Mouse (Mus musculus) lung, adult 2 months (tissue): ENCODE measurements at regions not wholly inside any gene's neighbourhood (a gene's known extent, or its start where the extent isn't known, plus 50 kb on each side); places are given as distances from the start of the nearest gene placed in this dataset.

Source experiments
- CTCF ChIP-seq: fragments of 200-500 bp; IDR thresholded peaks from 2 replicates; pipeline ENCODE4 v1.5.1; 2011; ENCODE audit warnings: mild to moderate bottlenecking, low read length, control low read depth; ENCODE audit not compliant: insufficient read depth
- POLR2A ChIP-seq: fragments of 200-500 bp; IDR thresholded peaks from 2 replicates; pipeline ENCODE4 v1.6.1; 2011; ENCODE audit warnings: low read depth, mild to moderate bottlenecking, control low read depth, low read length, borderline replicate concordance; ENCODE audit errors: extremely low read depth

DNA sequence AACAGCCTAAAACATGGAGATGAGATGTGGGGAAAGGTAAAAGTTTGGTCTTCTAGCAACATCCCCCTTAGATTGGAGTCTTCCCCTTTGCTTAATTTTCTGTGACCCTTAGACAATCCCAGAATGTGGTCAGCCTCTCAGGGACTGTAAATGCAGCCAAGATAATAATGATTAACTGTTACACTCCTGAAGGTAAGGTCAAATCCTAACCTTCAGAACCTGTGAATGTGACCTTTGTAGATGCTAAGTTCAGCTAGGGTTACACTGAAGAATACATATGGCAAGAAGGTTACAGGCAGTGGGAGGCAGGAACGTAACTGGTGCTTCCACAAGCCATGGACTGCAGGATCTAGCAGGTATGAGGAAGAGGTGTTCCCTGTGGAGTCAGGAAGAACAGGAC is 1342.2 kb upstream of the A1bg start:
- TF ChIP-seq CTCF (no peak), POLR2A (no peak)
